Mouse (Mus musculus): ENCODE measurements around the gene Lgals7.

Gene Lgals7

GRCm38 (mm10) chr7:28863540-28863939 lies at the start of gene Lgals7:
Gene Lgals7, plus strand, starts transcription at chr7:28863853.
- DNase-seq (ENCODE audit: inconsistent ontology term), result no peak

GRCm38 (mm10) chr7:28814306-28815034 lies 49.2 kb upstream of the Lgals7 start:
- DNase-seq (ENCODE audit: inconsistent ontology term), result no peak

GRCm38 (mm10) chr7:28815230-28815629 lies 48.4 kb upstream of the Lgals7 start:
- no peak for DNase-seq (ENCODE audit: inconsistent ontology term)

GRCm38 (mm10) chr7:28816201-28816600 lies 47.5 kb upstream of the Lgals7 start:
- DNase-seq (ENCODE audit: inconsistent ontology term), result no peak

DNA sequence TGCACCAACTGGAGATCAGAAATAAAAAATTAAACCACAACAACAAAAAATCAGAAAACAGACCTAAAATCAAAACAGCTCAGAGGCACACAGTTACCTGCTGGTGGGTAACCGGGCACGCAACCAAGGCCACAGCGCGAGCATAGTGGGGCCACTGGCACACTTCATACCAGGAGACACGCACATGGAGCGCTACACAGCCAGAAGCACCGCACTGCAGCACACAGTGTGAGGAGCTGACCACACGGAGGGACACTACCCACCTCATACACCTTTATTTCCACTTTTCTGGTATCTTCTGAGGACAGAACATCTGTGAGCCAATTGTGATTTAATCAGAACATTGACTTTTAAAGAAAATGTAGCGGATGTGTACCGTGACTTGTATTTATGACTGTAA lies 46.7 kb upstream of the Lgals7 start:
- DNase-seq (ENCODE audit: inconsistent ontology term), result no peak

- no peak for DNase-seq (ENCODE audit: inconsistent ontology term)
These were observed 46.1 kb upstream of the Lgals7 start for GRCm38 (mm10) chr7:28817524-28817923.

GRCm38 (mm10) chr7:28817957-28818356 lies 45.7 kb upstream of the Lgals7 start:
- no peak for DNase-seq (ENCODE audit: inconsistent ontology term)

DNA sequence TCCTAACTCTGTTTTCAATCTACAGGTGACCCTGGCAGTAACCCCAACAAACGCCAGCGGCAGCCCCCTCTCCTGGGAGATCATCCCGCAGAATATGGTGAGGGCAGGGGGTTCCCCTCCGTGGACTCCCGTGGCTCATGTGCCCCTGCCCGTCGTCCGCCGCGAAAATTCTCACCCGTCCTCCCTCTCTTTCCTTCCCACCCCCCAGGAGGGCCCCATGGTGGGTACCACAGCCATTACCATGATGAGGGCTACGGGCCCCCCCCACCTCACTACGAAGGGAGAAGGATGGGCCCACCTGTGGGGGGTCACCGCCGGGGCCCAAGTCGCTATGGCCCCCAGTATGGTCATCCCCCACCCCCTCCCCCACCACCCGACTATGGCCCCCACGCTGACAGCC lies 45.2 kb upstream of the Lgals7 start:
- no peak for DNase-seq (ENCODE audit: inconsistent ontology term)

- DNase-seq (ENCODE audit: inconsistent ontology term), result no peak
These were observed 44.7 kb upstream of the Lgals7 start for GRCm38 (mm10) chr7:28818861-28819452.

DNA sequence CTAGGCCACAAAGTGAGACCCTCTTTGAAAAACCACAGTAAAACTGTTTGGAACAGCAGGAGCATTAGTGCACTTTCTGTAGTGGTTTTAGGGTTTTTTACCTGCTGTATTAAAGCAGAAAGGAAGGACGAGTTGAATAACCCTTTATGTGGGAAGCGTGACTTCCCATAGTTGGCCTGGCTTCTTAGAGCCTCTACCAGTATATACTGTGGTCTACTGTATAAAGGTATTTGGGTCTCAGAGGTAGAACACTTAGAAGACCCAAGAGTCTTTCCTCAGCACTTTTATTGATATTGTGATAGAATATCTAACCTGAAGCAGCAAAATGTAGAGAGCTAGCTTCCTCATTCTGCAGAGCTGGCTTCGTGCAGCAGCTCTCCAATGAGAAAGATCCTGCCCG lies 44.1 kb upstream of the Lgals7 start:
- no peak for DNase-seq (ENCODE audit: inconsistent ontology term)

GRCm38 (mm10) chr7:28820358-28821260 lies 43.0 kb upstream of the Lgals7 start:
- peak; percentile 75 for DNase-seq (ENCODE audit: inconsistent ontology term)

GRCm38 (mm10) chr7:28821261-28821831 lies 42.3 kb upstream of the Lgals7 start:
- peak; percentile 79 for DNase-seq (ENCODE audit: inconsistent ontology term)

DNA sequence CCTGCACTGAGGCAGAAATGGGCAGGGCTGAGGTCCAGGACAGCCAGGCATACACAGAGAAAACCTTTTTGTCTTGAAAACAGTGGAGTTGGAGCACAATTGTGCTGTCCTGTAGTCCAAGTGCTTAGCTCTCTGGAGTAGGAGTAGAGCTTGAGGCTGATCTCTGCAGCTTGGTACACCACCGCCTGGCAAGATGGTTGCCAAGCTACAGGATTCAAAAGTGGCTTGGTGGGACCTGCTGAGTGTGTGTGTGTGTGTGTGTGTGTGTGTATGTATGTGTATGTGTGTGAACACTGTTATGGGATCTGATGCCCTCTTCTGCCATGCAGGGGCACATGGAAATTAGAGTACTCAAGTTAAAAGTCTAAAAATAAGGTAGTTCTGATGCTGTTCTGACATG lies 41.1 kb upstream of the Lgals7 start:
- DNase-seq (ENCODE audit: inconsistent ontology term), result no peak

- no peak for DNase-seq (ENCODE audit: inconsistent ontology term)
These were observed 40.4 kb upstream of the Lgals7 start for GRCm38 (mm10) chr7:28822993-28823903.

DNA sequence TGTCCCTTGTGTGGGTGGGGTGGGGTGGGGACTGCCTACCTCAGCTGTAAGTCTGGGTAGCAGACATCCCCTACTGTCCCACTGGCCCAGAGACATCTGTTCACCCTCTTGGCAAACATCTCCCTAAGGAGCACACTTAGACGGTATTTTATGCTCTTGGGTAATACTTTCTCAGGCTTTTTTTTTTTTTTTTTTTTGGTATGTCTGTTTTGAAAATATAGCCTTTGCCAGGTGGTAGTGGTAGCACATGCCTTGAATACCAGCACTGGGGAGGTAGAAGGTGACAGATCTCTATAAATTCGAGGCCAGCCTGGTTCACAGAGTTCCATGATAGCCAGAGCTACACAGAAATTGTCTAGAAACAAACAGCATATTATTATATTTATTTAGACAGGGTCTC lies 39.7 kb upstream of the Lgals7 start:
- DNase-seq (ENCODE audit: inconsistent ontology term), result no peak

GRCm38 (mm10) chr7:28824941-28825685 lies 38.5 kb upstream of the Lgals7 start, which contains the start of gene Ech1:
Gene Ech1, plus strand, starts transcription at chr7:28825217.
- peak; percentile 94 for DNase-seq (ENCODE audit: inconsistent ontology term)

DNA sequence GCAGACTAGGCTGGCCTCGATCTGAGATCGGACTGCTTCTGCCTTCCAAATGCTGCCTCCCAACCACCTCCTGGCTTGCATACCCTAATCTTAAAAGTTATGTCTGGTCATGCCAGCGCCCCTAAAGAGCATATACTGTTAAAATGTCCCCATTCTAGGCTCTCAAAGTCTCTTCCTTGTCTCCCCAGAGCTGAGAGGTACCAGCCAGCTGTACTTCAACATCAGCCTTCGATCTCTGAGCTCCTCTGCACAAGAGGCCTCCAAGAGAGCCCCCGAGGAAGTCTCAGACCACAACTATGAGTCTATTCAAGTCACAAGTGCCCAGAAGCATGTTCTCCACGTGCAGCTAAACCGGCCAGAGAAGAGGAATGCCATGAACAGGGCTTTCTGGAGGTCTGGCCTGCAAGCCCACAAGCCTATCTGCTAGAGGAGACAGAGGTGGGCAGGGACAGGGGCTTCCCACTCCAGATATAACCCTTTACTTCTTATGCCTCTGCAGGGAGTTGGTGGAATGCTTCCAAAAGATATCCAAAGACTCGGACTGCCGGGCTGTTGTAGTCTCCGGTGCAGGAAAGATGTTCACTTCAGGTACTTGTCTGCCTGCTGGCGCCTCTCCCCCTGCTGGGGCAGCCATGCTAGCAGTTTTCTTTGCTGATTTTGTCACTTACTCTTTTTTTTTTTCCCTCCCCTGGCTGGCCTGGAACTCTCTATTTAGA lies 37.8 kb upstream of the Lgals7 start:
- no peak for DNase-seq (ENCODE audit: inconsistent ontology term)

DNA sequence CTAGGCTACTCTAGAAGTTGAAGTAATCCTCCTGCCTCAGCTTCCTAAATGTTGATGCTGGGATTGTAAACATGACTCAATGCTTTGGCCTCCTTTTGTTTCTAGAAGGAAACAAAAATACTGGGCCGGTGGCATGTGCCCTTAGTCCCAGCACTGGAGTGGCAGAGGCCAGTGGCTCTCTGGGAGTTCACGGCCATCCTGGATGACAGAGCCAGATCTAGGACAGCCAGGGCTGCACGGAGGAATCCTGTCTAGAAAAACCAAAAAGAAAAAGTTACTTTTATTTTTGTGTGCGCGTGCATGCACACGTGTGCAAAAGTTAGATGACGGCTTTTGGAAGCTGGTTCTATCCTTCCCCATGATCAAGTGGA lies 37.3 kb upstream of the Lgals7 start:
- no peak for DNase-seq (ENCODE audit: inconsistent ontology term)

DNA sequence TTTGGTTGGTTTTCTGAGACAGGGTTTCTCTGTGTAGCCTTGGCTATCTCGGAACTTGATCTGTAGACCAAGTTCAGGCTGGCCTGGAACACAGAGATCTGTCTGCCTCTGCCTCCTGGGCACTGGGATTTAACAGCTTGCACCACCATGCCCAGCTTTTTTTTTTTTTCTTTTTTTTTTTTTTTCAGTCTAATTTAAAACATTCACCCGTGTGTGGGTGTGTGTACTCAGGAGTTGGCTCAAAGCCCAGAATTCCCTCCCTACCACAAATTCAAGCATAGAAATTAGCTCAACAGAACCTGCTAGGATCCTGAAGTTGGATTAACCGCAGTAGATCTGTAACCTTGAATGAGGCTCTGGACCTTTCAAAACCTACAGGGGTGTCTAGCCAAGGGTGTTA lies 36.3 kb upstream of the Lgals7 start:
- peak; percentile 48 for DNase-seq (ENCODE audit: inconsistent ontology term)

DNA sequence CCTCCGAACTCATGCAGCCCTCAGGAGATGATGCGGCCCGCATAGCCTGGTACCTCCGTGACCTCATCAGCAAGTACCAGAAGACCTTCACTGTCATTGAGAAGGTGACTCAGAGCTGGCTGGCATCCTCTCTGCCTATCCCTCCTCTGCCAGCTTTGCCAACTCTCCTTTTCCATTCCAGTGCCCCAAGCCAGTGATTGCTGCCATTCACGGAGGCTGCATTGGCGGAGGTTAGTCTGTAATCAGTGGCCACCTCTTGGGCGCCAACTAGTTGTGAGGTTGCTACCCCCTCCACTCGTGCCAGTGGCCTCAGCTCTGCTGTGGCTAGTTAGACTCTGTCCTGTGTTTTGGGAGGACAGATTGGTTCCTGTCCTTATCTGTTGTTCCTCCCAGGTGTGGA lies 33.8 kb upstream of the Lgals7 start:
- no peak for DNase-seq (ENCODE audit: inconsistent ontology term)

Data from Muller cell, postnatal 12 days (primary cell).